Mouse (Mus musculus): Measurements from ENCODE around the gene Cant1.

DNA sequence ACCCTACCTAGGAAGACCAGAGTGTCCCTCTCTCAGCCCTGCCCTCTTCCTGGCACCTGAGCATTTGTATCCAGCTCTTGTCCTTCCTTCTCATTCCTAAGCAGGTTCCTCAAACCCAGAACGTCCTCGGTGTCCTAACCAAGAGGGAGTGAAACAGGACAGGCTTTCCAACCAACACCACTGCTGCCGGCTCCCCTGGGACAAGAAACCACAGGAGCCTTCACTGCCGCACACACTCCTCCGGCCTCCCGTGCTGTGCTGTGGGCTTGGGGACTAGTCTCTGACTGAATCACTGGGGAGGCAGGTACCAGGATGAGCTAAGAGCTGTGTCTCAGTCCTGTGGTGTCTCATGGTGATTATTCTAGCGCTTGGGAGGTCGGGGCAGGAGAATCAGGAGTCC, 49.2 kb downstream of the Cant1 start:
- TF ChIP-seq GATA1 (IDR thresholded peaks at IDR 0.05; ENCODE audit: low read length): no peak
- no peak for TF ChIP-seq TAL1 (IDR thresholded peaks at IDR 0.05; ENCODE audit: low read length)
